10 mouse cellular contexts compared by ENCODE assay signal in genomic region chr13:54608002-54608401, GRCm38 (mm10). TPM values are rescaled to one million over a fixed set of nuclear protein-coding genes. Genes with fewer than 3 reads are reported as not detected.
DNase-seq lines count a peak whose midpoint lies in the region; ATAC-seq and TF ChIP-seq lines count a peak whose summit lies in the region.
"Had no signal": no experiment of that assay in that cellular context is flagged by ENCODE, and none has a peak within 500 bp of the region (broad histone marks: within the 10 kb centered on the region; RNA-seq: fewer than 3 reads in every experiment).

No protein-coding gene starts in this region.

- H3K9me3 ChIP-seq in neural tube, embryonic 13.5 days: no peaks in the 10 kb centered on the region
- H3K9me3 ChIP-seq in liver, embryonic 16.5 days (replicated peaks; ENCODE audit: control insufficient read depth, low read length): no peaks in the 10 kb centered on the region
- H3K9me3 ChIP-seq: G1E had no signal

- peak overlapping the region; percentile 67; the same call in 1 of the 2 replicates for H3K4me2 ChIP-seq in neural tube, embryonic 13.5 days
- peak overlapping the region; percentile 41 for H3K4me2 ChIP-seq in liver, embryonic 16.5 days (ENCODE audit: low read depth, low read length)

- no peak for TF ChIP-seq CTCF in gastrocnemius, adult 2 months (IDR thresholded peaks at IDR 0.05)

- ATAC-seq in neural tube, embryonic 13.5 days (ENCODE audit: low read depth): no peak
- peak; percentile 77 for ATAC-seq in liver, embryonic 16.5 days (ENCODE audit: low read depth)
- no peak for ATAC-seq in monocyte, adult 5-6 weeks (replicated peaks; ENCODE audit: insufficient number of reproducible peaks, low FRiP score, low TSS enrichment, poor library complexity, severe bottlenecking)
- ATAC-seq: forebrain, embryonic 16.5 days had no signal

- no peaks in the 10 kb centered on the region for H3K27me3 ChIP-seq in neural tube, embryonic 13.5 days
- no peaks in the 10 kb centered on the region for H3K27me3 ChIP-seq in liver, embryonic 16.5 days (ENCODE audit: control insufficient read depth, insufficient read depth, low read depth, low read length)

- 75% methylated on average over 3 of the region's 3 CpGs for WGBS in neural tube, embryonic 13.5 days
- 22% methylated on average over 3 of the region's 3 CpGs for WGBS in liver, embryonic 16.5 days (ENCODE audit: insufficient replicate concordance)

- peaks cover 20% of the 10 kb centered on the region for H3K36me3 ChIP-seq in neural tube, embryonic 13.5 days
- H3K36me3 ChIP-seq in liver, embryonic 16.5 days (ENCODE audit: control insufficient read depth, insufficient read depth): no peaks in the 10 kb centered on the region

- H3K27ac ChIP-seq in gastrocnemius, adult 2 months: peak overlapping the region; percentile 98
- H3K27ac ChIP-seq in neural tube, embryonic 13.5 days (replicated peaks): no peak overlapping the region
- peak overlapping the region; percentile 51 for H3K27ac ChIP-seq in liver, embryonic 16.5 days (ENCODE audit: low read length)

- no peak for DNase-seq in gastrocnemius, adult 2 months
- no peak for DNase-seq in gastrocnemius, postnatal 4 days (ENCODE audit: low spot score in 2 of 2)
- no peak for DNase-seq in neural tube, embryonic 10.5 days (ENCODE audit: extremely low spot score, low spot score)
- DNase-seq in thymus, postnatal 14 days: no peak
- DNase-seq: adrenal gland, postnatal 10 days had no signal

- peaks cover 43% of the 10 kb centered on the region for H3K4me1 ChIP-seq in neural tube, embryonic 13.5 days (replicated peaks)
- peaks cover 39% of the 10 kb centered on the region for H3K4me1 ChIP-seq in liver, embryonic 16.5 days (ENCODE audit: control insufficient read depth, low read depth, low read length)

- peak overlapping the region; percentile 99; the same call in 1 of the 2 replicates for H3K4me3 ChIP-seq in gastrocnemius, adult 2 months
- no peak overlapping the region for H3K4me3 ChIP-seq in neural tube, embryonic 13.5 days
- no peak overlapping the region for H3K4me3 ChIP-seq in liver, embryonic 16.5 days (ENCODE audit: low read depth, low read length)

- peak overlapping the region; percentile 62; the same call in 1 of the 2 replicates for H3K9ac ChIP-seq in neural tube, embryonic 13.5 days
- no peak overlapping the region for H3K9ac ChIP-seq in liver, embryonic 16.5 days (ENCODE audit: low read depth, low read length)

- intact Hi-C loops in gastrocnemius, adult 2 months (cut with DNase I): loop anchor here (2.0 kb wide), 1 partner anchor 15 kb away; no protein-coding TSS in a partner anchor

RNA-seq across cellular contexts. Expression of gene Cltb, which starts 3.1 kb away (rescaled TPM):
- total RNA-seq in gastrocnemius, adult 2 months (2021): 100 to 1,000 TPM; 130 to 160 TPM
- total RNA-seq in gastrocnemius, postnatal 4 days (2021): 10 to 100 TPM; 69.2 to 72.3 TPM
- polyA plus RNA-seq in neural tube, embryonic 13.5 days (2015; fragmentation: Nextera tagmentation; extraction: Ambion mirVana): 137 and 142 TPM in 2 replicates
- polyA plus RNA-seq in liver, embryonic 16.5 days (2015; fragmentation: Nextera tagmentation; extraction: Ambion mirVana): 30.8 and 33.2 TPM in 2 replicates
- total RNA-seq in monocyte, adult 5-6 weeks (2017): 19.8 to 45.0 TPM (median 35.6 TPM) in 3 replicates

RNA-seq across cellular contexts. Expression of gene Faf2, which starts 13.6 kb away (rescaled TPM):
- 10 to 100 TPM; 11.1 to 16.8 TPM for total RNA-seq in gastrocnemius, adult 2 months (2021)
- total RNA-seq in gastrocnemius, postnatal 4 days (2021): 10 to 100 TPM; 34.9 to 41.0 TPM
- polyA plus RNA-seq in neural tube, embryonic 13.5 days (2015; fragmentation: Nextera tagmentation; extraction: Ambion mirVana): 64.5 and 67.7 TPM in 2 replicates
- 28.9 and 29.9 TPM in 2 replicates for polyA plus RNA-seq in liver, embryonic 16.5 days (2015; fragmentation: Nextera tagmentation; extraction: Ambion mirVana)
- total RNA-seq in monocyte, adult 5-6 weeks (2017): 33.8 to 63.9 TPM (median 38.3 TPM) in 3 replicates

RNA-seq across cellular contexts. Expression of gene Higd2a, which starts 18.0 kb away (rescaled TPM):
- 100 to 1,000 TPM; 148 to 150 TPM for total RNA-seq in gastrocnemius, adult 2 months (2021)
- total RNA-seq in gastrocnemius, postnatal 4 days (2021): 100 to 1,000 TPM in 1 of 2 experiments, 10 to 100 TPM in 1; 96.9 to 105 TPM
- polyA plus RNA-seq in neural tube, embryonic 13.5 days (2015; fragmentation: Nextera tagmentation; extraction: Ambion mirVana): 216 and 245 TPM in 2 replicates
- 102 and 108 TPM in 2 replicates for polyA plus RNA-seq in liver, embryonic 16.5 days (2015; fragmentation: Nextera tagmentation; extraction: Ambion mirVana)
- 22.4 to 36.2 TPM (median 28.0 TPM) in 3 replicates for total RNA-seq in monocyte, adult 5-6 weeks (2017)

RNA-seq across cellular contexts. Expression of gene Nop16, which starts 18.1 kb away (rescaled TPM):
- total RNA-seq in gastrocnemius, adult 2 months (2021): 10 to 100 TPM; 16.2 to 20.5 TPM
- total RNA-seq in gastrocnemius, postnatal 4 days (2021): 10 to 100 TPM; 25.6 to 30.0 TPM
- polyA plus RNA-seq in neural tube, embryonic 13.5 days (2015; fragmentation: Nextera tagmentation; extraction: Ambion mirVana): 56.0 and 67.5 TPM in 2 replicates
- polyA plus RNA-seq in liver, embryonic 16.5 days (2015; fragmentation: Nextera tagmentation; extraction: Ambion mirVana): 37.9 and 41.0 TPM in 2 replicates
- total RNA-seq in monocyte, adult 5-6 weeks (2017): 8.6 to 17.2 TPM (median 16.5 TPM) in 3 replicates

RNA-seq across cellular contexts. Expression of gene Arl10, which starts 33.2 kb away (rescaled TPM):
- 1 to 10 TPM; 2.0 to 3.2 TPM for total RNA-seq in gastrocnemius, adult 2 months (2021)
- 1 to 10 TPM; 9.8 TPM for total RNA-seq in gastrocnemius, postnatal 4 days (2021)
- 65.8 and 67.0 TPM in 2 replicates for polyA plus RNA-seq in neural tube, embryonic 13.5 days (2015; fragmentation: Nextera tagmentation; extraction: Ambion mirVana)
- polyA plus RNA-seq in liver, embryonic 16.5 days (2015; fragmentation: Nextera tagmentation; extraction: Ambion mirVana): 7.6 and 8.4 TPM in 2 replicates
- 8.7 to 27.2 TPM (median 9.5 TPM) in 3 replicates for total RNA-seq in monocyte, adult 5-6 weeks (2017)
